Mouse (Mus musculus) embryonic facial prominence, embryonic 12.5 days (tissue): ENCODE results near the gene Gm17332. TPM values are rescaled to one million over a fixed set of nuclear protein-coding genes. Genes with fewer than 3 reads are reported as not detected.
"Not testable (repeated sequence)": the region's sequence is repeated elsewhere in the genome, so short reads cannot be mapped to it uniquely, and the experiment has no call there.

ENCODE experiments used
- ATAC-seq: fragments of 200-750 bp; cut with Nextera tagmentation; 2 replicates; pipeline ENCODE4 v1.8.0; 2017; ENCODE audit not compliant: insufficient number of reproducible peaks, insufficient read depth, low FRiP score, low TSS enrichment
- H3K27ac ChIP-seq: fragments of 300-500 bp; sonication (generic); 2 replicates; pipeline ENCODE4 v1.5.1; 2016; ENCODE audit warnings: mild to moderate bottlenecking
- H3K27me3 ChIP-seq: fragments of 300-500 bp; sonication (generic); 2 replicates; pipeline ENCODE4 v1.6.1; 2016; ENCODE audit warnings: mild to moderate bottlenecking, moderate library complexity
- H3K36me3 ChIP-seq: fragments of 300-500 bp; sonication (generic); 2 replicates; pipeline ENCODE4 v1.6.1; 2016; ENCODE audit warnings: mild to moderate bottlenecking
- H3K4me1 ChIP-seq: fragments of 300-500 bp; sonication (generic); 2 replicates; pipeline ENCODE4 v1.6.1; 2016
- H3K4me2 ChIP-seq: fragments of 300-500 bp; sonication (generic); replicated peaks from 2 replicates; pipeline ENCODE4 v1.6.1; 2016; ENCODE audit warnings: mild to moderate bottlenecking, moderate library complexity
- H3K4me3 ChIP-seq: fragments of 300-500 bp; sonication (generic); 2 replicates; pipeline ENCODE4 v1.5.1; 2016; ENCODE audit warnings: mild to moderate bottlenecking
- H3K9ac ChIP-seq: fragments of 300-500 bp; sonication (generic); 2 replicates; pipeline ENCODE4 v1.6.1; 2016; ENCODE audit warnings: mild to moderate bottlenecking, moderate library complexity
- H3K9me3 ChIP-seq: fragments of 300-500 bp; sonication (generic); 2 replicates; pipeline ENCODE4 v1.6.1; 2016; ENCODE audit warnings: mild to moderate bottlenecking, moderate library complexity
- WGBS: fragments of 180-500 bp; shearing (Covaris S2); methylation state at CpG from one replicate; pipeline ENCODE4 v1.1.7; 2016; 5-methylcytosine and 5-hydroxymethylcytosine counted together
- polyA plus RNA-seq: library from polyadenylated mRNA; unstranded; fragments of >200 nt; fragmentation: Nextera tagmentation; extraction: Ambion mirVana; gene quantifications from 2 replicates; pipeline ENCODE4 v1.2.1, GENCODE M21; 2016

The Gm17332 gene
- not detected in 2 replicates for polyA plus RNA-seq

GRCm38 (mm10) chr11:31182362-31182761, at the start of gene Gm17332:
Gm17332 (minus strand) TSS chr11:31182462.
- H3K9me3 ChIP-seq: peaks cover 6% of the 10 kb centered on the region; the same call in 1 of the 2 replicates
- no peaks in the 10 kb centered on the region for H3K36me3 ChIP-seq
- no peak within 1 kb of the TSS for H3K9ac ChIP-seq
- no peaks in the 10 kb centered on the region for H3K27me3 ChIP-seq
- ATAC-seq: no peak
- no peak within 1 kb of the TSS for H3K4me2 ChIP-seq
- H3K4me1 ChIP-seq: no peaks in the 10 kb centered on the region
- no peak within 1 kb of the TSS for H3K27ac ChIP-seq
- no peak within 1 kb of the TSS for H3K4me3 ChIP-seq

- 66% methylated on average over 4 of the region's 4 CpGs for WGBS
- H3K9ac ChIP-seq: no peak overlapping the region
Observed at GRCm38 (mm10) chr11:31229966-31230365, 47.7 kb upstream of the Gm17332 start.

GRCm38 (mm10) chr11:31225359-31225758, 43.1 kb upstream of the Gm17332 start:
- Histone ChIP-seq H3K9me3 (no peaks in the 10 kb centered on the region), H3K27ac (no peak overlapping the region), H3K4me1 (no peaks in the 10 kb centered on the region), H3K4me3 (no peak overlapping the region), H3K36me3 (no peaks in the 10 kb centered on the region), H3K4me2 (no peak overlapping the region), H3K9ac (no peak overlapping the region), H3K27me3 (no peaks in the 10 kb centered on the region)
- no peak for ATAC-seq
- 88% methylated on average over 1 of the region's 1 CpGs for whole genome bisulfite sequencing

More at GRCm38 (mm10) chr11:31229966-31230365, 47.7 kb upstream of the Gm17332 start:
- no peak overlapping the region for H3K27ac ChIP-seq
- H3K4me1 ChIP-seq: no peaks in the 10 kb centered on the region
- H3K4me3 ChIP-seq: no peak overlapping the region
- no peaks in the 10 kb centered on the region for H3K27me3 ChIP-seq
- H3K36me3 ChIP-seq: no peaks in the 10 kb centered on the region
- H3K4me2 ChIP-seq: no peak overlapping the region
- no peak for ATAC-seq
- no peaks in the 10 kb centered on the region for H3K9me3 ChIP-seq

- Histone ChIP-seq H3K4me1 (no peaks in the 10 kb centered on the region), H3K27me3 (no peaks in the 10 kb centered on the region), H3K9me3 (no peaks in the 10 kb centered on the region), H3K36me3 (no peaks in the 10 kb centered on the region), H3K9ac (no peak overlapping the region), H3K4me2 (no peak overlapping the region), H3K4me3 (no peak overlapping the region), H3K27ac (no peak overlapping the region)
- no peak for ATAC-seq
Observed at GRCm38 (mm10) chr11:31218009-31218408, 35.7 kb upstream of the Gm17332 start.

DNA sequence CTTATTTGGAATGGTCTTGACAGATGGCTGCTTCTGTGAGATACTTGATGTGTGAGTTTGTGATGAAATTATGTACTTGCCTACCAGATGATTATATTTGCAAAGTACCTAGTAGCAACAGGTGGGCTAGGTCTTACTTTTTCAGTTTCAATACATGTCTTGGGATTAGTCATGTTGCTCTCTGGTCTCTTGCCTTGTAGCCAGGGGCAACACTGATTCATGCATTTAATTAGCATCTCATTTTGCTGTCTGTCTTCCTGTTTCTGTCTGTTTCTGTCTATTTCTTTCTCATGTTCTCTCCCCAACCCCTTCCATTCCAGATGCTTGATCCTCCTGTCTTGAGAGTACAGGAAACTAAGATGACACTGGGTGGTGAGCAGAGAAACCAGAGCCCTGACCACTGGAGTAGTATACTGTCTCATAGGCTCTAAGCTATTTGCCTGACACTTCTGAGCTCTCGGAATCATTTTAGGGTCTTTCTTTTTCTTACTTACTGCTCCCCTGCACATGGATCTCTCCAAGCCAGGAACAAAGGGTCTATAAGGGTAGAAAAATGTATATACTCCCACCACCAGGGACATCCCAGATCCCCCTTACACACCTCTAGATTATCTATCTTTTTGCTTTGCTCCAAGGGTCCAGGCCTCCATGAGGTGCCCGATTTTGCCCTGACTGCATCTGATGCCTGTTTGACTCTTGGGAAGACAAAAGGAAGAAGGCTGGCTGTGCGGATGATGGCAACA, 13.5 kb upstream of the Gm17332 start:
- Histone ChIP-seq H3K9ac (no peak overlapping the region), H3K27me3 (no peaks in the 10 kb centered on the region), H3K4me2 (no peak overlapping the region), H3K9me3 (no peaks in the 10 kb centered on the region), H3K36me3 (no peaks in the 10 kb centered on the region), H3K4me1 (no peaks in the 10 kb centered on the region), H3K4me3 (no peak overlapping the region), H3K27ac (no peak overlapping the region)
- no peak for ATAC-seq
- 83% methylated on average over 3 of the region's 3 CpGs for WGBS

- Histone ChIP-seq H3K4me3 (no peak overlapping the region), H3K9me3 (no peaks in the 10 kb centered on the region), H3K27ac (no peak overlapping the region), H3K4me1 (no peaks in the 10 kb centered on the region), H3K4me2 (no peak overlapping the region), H3K36me3 (no peaks in the 10 kb centered on the region), H3K27me3 (no peaks in the 10 kb centered on the region), H3K9ac (no peak overlapping the region)
- 83% methylated on average over 2 of the region's 2 CpGs for WGBS
- no peak for ATAC-seq
Observed at GRCm38 (mm10) chr11:31194761-31195160, 12.5 kb upstream of the Gm17332 start.

DNA sequence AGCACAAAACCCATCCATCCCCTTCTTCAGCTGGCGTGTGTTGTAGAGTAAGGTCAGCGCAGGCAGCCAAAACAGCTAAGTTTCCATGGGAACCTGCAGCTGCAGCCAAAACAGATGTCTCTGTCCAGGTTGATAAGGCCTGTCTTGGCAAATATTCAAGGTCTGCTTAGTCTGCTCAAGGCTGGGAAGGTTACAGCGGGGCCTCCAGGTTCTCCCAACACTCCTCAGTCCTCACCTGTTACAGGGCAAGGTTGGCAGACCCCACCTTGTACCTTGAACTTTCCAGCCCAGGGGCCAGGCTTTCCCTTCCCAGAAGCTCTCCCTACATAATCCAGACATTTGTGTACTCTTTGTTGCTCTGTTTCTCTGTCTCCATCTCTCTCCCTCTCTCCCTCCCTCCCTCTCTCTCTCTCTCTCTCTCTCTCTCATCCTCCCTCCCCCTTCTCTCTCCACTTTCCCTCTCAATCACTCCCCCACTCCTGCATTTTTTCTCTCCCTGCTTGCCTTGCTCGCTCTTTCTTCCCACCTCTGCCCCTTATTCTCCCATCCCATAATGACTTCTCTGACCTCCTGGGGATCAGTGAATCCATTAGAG, 12.1 kb downstream of the Gm17332 start:
- ATAC-seq: peak; percentile 75; the same call in 1 of the 2 replicates
- Histone ChIP-seq H3K4me3 (no peak overlapping the region), H3K27ac (no peak overlapping the region), H3K4me2 (peak overlapping the region; percentile 70), H3K36me3 (no peaks in the 10 kb centered on the region), H3K4me1 (0 out of 2 replicates have a peak, but pooled peaks cover 4% of the 10 kb centered on the region), H3K9me3 (no peaks in the 10 kb centered on the region), H3K27me3 (no peaks in the 10 kb centered on the region), H3K9ac (no peak overlapping the region; the same call in 1 of the 2 replicates)
- 16% methylated on average over 4 of the region's 4 CpGs for WGBS

GRCm38 (mm10) chr11:31169161-31170051, 12.9 kb downstream of the Gm17332 start:
- no peaks in the 10 kb centered on the region for H3K36me3 ChIP-seq
- 0 out of 2 replicates have a peak, but pooled peaks cover 4% of the 10 kb centered on the region for H3K4me1 ChIP-seq
- H3K27me3 ChIP-seq: no peaks in the 10 kb centered on the region
- H3K4me3 ChIP-seq: peak overlapping the region; percentile 44
- no peak overlapping the region; the same call in 1 of the 2 replicates for H3K9ac ChIP-seq
- peak overlapping the region; percentile 70 for H3K4me2 ChIP-seq
- ATAC-seq: peak; percentile 83
- WGBS: 2% methylated on average over 21 of the region's 21 CpGs
- H3K27ac ChIP-seq: no peak overlapping the region
- no peaks in the 10 kb centered on the region for H3K9me3 ChIP-seq

- H3K4me3 ChIP-seq: peak overlapping the region; percentile 44
- H3K9me3 ChIP-seq: no peaks in the 10 kb centered on the region
- H3K27me3 ChIP-seq: no peaks in the 10 kb centered on the region
- H3K9ac ChIP-seq: no peak overlapping the region
- H3K27ac ChIP-seq: no peak overlapping the region
- no peak for ATAC-seq
- H3K4me1 ChIP-seq: 0 out of 2 replicates have a peak, but pooled peaks cover 4% of the 10 kb centered on the region
- H3K36me3 ChIP-seq: no peaks in the 10 kb centered on the region
- peak overlapping the region; percentile 70 for H3K4me2 ChIP-seq
- 41% methylated on average over 2 of the region's 2 CpGs for WGBS
Observed at GRCm38 (mm10) chr11:31168831-31169160, 13.5 kb downstream of the Gm17332 start.

GRCm38 (mm10) chr11:31157021-31157420, 25.2 kb downstream of the Gm17332 start:
- Histone ChIP-seq H3K4me3 (no peak overlapping the region), H3K27me3 (no peaks in the 10 kb centered on the region), H3K27ac (no peak overlapping the region), H3K4me1 (no peaks in the 10 kb centered on the region), H3K4me2 (no peak overlapping the region), H3K9me3 (no peaks in the 10 kb centered on the region), H3K36me3 (no peaks in the 10 kb centered on the region), H3K9ac (no peak overlapping the region)
- no peak for ATAC-seq
- 91% methylated on average over 3 of the region's 3 CpGs for WGBS

GRCm38 (mm10) chr11:31138394-31138793, 43.9 kb downstream of the Gm17332 start:
- not testable (repeated sequence) for ATAC-seq, H3K4me1 ChIP-seq, H3K9me3 ChIP-seq, H3K27me3 ChIP-seq, H3K27ac ChIP-seq, H3K9ac ChIP-seq, H3K4me3 ChIP-seq, H3K36me3 ChIP-seq, H3K4me2 ChIP-seq
- 74% methylated on average over 1 of the region's 1 CpGs for WGBS
